Mouse (Mus musculus): Measurements from ENCODE around the gene Raly.

The Raly gene

DNA sequence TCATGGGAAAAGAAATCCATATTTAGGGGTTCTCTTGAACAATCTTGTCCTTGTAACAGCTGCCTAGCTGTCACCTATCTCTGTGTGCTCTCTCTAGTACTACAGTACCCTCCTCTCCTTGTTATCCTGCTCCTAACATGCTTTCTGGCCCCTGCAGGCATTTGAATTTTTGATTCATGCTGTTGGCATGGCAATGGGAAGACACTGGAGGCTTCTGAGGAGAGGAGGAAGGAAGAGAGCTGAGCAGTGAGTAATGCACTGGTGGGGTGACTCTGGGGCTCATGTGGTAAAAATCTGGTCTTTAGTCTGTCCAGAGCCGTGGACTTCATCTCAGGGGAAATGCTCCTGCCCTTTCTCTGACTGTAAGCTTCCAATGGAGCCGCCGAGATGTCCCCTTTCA is 5.6 kb upstream of the Raly start:
- no peak for DNase-seq

DNA sequence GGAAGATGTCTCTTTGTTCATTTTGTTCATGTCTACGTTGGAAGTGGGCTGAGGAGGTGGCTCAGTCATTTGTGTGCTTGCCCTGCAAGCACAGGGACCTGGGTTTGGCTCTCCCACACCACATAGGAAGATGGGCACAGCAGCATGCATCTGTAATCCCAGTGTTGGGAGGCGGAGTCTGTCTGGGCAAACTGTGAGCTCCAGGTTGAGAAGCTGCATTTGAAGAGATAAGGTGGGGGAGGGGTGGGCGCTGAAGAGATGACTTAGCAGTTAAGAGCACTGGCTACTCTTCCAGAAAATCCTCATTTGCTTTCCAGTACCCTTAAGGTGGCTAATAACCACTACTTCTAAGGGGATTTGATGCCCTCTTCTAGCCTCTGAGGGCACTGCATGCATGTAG is 4.7 kb upstream of the Raly start:
- no peak for DNase-seq

DNA sequence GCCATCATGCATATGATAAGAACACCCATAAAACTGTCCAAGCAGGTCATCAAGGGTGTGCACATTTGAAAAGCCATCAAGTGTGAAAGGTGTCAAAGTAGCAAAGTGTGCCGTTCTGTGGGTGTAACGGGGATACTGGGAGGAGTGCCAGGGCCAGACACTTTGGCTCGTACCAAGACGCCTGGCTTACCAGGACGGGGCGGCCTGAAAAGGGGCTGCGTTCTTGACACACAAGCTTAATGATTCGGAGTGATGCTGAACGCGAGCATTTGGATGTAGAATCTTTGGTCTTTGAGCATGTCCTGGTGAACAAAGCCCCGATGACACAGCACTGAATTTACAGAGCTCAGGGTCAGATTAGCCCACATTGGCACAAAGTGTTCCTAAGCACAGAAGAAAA is 4.1 kb upstream of the Raly start:
- no peak for DNase-seq

DNA sequence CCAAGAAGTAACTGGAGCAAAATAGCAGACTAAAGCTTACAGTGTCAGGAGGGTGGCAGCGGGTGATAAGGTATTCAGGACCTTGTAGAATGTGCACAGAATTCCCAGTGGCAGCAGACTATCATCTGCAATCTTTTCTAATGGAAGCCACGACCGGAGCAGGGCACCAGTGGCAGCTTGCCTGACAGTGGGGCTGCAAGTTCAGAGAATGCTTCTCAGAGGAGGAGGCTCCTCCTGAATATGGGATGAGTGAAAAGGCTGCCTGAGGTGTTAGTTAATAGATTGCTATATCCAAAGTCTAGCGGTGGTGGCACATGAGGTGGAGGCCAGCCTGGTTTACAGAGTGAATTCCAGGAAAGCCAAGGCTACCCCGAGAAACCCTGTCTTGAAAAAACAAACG is 1.5 kb upstream of the Raly start:
- no peak for DNase-seq

DNA sequence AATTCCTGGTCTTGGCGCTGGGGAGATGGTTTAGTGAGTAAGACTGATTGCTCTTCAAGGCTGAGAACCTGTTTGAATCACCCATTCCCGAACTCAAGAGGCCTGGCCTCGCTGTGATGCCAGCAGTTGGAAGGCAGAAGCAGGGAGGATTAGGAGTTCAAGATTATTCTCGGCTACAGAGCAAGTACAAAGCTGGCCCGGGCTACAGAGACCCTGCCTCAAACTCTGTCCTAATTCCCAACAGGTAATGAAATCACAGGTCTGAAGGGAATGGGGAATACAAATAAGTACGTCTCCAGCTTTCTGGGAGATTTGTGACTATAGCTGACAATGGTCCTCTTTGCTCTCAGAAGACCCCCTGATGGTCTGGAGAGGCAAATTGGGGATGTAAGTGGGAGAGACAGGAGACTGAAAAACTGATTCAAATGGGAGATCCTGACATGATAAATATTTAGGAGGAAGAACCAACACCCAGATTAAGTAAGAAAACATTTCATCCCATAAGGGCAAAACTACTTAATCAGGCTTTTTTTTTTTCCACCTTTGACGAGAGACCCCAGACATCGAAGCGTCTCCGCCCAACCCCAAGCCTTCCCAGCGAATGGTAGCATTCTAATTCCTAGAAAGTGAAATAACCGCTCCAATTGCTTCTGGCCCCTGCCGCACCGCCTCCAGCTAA is 780 bp upstream of the Raly start:
- no peak for DNase-seq

DNA sequence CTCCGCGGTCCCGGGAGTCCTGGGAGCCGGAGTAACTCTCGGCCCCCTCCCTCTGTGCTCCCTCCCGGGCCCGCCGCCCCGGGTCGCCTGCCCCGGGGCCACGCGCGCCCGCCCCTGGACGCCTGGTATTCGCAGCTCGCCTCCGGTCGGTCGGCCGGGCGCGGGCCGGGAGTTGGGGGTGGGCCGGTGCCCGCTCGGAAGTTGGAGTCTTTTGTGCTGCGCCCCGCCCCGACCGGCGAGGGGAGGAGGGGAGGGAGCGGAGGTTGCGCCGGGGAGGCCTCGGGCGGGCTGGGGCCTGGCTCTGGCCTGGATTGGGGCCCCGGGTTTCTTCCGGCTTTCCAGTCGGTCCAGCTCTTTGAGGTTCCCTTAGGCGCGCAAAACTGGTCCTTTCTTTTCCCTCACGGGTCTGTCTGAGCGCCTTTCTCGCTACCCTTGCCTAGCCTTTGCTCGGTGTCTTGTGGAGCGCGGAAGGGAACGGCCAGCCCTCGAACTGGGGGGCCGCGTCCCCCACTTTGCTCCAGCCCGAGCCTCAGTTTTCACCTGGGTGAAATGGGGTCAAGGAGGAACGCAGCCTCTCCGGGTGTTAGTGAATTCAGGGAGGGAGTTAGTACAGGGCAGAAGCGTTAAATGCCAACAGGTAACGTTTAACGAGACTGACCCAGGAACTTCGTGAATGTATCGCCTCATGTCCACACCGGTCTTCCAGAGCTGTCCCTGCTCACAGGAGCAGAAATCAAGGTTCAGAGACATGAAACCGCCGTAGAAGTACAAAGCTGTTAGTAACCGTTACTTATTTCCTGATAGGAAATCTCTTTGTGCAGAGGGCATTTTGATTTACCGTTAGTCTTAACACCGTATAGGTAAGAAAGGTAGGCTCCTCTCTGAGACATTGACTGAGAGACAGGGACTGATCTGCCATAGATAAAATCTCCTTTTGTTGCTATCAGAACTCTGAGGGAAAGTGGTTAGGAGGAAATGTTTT is 1.1 kb downstream of the Raly start:
- peak; percentile 86 for DNase-seq

DNA sequence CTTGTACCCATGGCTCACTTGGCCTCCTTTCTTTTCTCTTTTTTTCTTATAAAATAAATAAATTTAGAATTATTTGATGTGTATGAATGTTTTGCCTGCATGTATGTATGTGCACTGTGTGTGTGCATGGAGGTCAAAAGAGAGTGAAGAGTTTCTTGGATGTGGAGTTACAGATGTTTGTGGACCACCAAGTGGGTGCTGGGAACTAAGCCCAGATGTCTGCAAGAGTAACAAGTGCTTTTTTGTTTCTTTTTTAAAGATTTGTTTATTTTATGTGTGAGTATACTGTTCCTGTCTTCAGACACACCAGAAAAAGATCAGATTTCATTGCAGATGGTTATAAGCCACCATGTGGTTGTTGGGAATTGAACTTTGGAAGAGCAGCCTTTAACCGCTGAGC is 12.5 kb downstream of the Raly start:
- no peak for DNase-seq

DNA sequence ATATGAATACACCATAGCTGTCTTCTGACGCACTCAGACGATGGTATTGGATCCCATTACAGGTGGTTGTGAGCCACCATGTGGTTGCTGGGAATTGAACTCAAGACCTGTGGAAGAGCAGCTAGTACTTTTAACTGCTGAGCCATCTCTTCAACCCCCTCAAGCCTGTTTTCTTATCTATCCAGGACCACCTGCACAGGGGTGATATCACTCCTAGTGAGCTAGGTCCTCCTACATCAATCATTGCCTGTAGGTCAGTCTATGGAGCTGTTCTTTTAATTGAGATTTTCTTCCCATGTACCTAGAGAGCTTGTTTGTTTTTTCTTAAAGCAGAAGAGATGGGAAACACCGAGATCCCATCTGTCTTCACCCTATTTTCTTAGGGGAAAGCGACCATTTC is 12.9 kb downstream of the Raly start:
- DNase-seq = no peak

DNA sequence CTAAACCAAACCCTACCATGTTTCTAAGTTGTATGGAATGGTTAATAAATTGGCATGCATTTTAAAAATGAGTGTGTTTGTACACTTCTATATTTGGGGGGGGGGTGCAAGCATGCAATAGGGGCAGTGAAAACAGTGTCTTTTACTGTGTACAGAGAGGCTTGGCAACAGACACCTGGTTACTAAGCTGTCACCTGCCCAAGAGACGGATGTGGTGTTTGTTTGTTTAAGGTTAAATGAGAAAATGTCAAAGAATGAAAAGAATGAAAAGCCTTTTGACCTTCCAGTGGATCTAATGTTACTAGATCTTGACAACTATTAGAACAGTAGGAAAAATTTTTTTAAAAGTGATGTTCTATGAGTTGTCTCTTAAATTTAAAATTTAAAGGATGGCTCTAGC is 16.8 kb downstream of the Raly start:
- no peak for DNase-seq

DNA sequence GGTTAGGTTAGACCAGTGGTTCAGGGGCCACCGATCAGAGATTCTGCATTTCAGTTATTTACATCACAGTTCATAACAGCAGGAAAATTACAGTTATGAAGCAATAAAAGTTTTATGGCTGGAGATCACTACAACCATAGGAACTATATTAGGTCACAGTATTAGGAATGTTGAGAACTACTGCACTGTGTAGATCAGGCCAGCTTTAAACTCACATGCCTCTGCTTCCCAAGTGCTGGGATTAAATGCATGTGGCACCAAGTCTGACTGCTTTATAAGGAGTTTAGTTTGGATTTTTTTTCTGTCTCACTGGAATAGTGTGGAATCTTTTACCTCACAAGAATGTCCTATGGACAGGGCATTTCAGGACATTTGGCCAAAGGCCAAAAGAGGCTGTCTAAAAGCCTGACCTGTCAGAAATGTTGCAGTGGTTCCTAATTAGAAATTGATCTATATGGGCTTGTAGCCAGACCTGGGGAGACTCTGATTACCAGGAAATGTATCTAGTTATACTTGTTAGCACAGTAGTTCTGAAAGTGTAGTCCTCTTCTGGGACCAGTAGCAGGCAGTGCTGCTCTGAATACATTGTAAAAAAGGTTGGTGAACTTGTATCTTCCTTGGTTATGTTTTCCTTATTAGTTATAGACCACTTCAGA is 18.3 kb downstream of the Raly start:
- DNase-seq = peak; percentile 61

DNA sequence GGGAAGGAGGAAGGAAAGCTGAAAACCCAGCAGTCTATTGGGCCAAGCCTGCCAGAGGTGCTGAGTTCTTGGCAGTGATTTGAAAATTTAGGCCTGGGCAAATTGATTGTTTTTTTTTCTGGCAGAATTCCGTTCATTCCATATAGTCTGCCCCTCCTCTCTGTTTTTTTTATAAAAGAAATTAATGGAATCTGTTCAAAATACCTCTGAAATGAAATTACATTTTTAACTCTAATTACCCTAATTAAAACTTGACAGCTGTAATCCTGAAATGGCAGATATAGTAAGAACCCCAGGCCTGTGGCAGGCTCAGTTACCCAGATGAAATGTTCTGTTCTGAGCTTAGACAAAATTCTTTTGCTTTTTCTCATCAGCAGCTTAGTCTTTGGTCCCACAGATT is 19.9 kb downstream of the Raly start:
- DNase-seq = no peak

DNA sequence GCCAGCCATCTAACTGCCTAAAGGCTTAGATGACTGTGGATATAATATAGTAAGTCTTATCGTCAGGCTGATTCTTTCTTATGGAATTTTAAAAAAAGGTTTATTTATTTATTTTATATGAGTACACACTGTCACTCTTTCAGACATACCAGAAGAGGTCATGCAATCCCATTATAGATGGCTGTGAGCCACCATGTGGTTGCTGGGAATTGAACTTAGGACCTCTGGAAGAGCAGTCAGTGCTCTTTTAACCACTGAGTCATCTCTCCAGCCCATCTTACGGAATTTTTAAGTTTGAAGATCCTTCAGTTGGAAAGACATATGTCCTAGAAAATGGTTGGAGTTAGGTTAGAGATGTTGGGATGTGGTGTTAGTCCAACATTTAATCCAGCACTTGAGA is 22.5 kb downstream of the Raly start:
- no peak for DNase-seq

DNA sequence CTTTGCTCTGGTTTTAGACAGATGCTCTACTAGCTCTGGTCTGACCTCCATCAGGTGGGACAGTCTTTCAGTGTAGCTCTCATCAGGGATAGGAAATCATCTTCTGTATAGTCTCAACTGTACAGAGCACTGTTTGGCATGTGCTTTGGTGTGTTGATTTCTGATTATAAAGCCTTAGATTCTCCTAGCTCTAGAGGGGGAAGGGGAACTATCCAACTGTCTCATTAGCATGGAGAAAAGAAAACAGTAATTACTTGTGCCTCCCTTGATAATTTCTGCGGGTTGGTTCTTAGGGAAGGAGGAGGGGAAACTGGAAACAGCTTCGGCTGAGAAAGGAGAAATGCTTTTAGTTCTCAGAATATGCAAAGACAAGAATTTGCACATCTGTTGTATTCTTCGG is 26.2 kb downstream of the Raly start:
- DNase-seq = no peak

DNA sequence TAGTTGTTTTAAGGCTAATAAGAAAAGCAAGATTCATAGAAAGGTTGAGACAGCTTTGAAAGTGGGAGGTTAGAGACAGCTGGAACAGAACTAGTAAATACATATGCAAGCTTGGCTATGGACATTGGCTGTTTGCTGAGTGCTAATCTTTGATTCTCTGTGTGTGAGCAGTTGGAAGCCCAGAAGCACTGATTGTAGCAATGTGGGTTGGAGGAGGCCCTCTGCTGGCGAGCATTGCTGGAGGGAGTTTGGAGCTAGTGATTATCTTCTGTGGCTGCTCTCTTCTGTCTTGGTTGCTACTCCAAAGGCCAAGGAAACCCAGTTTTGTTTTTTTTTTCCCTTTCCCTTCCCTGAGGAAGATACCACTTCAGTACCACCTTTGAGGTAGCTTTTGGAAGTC is 26.9 kb downstream of the Raly start:
- DNase-seq = peak; percentile 29

DNA sequence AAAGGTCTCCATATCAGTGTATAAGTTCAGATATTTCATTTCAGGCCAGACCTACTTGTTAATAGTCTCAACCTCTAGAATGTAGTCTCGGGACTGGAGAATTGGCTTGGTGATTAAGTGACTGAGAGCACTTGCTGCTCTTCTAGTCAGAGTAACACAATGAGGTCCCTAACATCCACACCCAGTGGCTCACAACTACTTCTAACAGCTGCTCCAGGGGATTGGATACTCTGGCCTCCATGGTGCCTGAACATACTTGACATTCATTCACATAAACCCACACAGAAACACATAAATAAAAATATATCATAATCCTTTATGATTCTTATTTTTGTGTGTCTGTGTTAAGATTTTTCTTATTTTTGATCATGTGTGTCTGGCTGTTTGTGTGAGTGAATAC is 27.7 kb downstream of the Raly start:
- no peak for DNase-seq

DNA sequence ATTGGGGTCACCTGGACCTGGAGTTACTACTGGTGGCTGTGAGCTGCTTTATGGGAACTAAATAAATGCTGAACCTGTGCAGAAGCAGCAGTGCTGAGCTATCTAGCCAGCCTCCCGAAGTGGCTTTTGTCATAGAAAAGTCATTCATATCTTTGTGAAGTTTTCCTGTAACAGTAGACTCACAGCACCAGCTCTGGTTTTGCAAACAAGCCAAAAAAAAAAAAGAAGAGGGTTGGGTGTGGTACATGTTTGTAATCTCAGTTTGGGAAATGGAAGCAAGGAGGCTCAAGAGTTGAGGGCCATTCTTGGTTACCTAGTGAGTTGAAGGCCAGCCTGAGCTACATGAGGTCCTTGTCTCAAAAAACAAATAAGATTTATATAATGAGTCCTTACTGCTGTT is 29.4 kb downstream of the Raly start:
- DNase-seq = no peak

DNA sequence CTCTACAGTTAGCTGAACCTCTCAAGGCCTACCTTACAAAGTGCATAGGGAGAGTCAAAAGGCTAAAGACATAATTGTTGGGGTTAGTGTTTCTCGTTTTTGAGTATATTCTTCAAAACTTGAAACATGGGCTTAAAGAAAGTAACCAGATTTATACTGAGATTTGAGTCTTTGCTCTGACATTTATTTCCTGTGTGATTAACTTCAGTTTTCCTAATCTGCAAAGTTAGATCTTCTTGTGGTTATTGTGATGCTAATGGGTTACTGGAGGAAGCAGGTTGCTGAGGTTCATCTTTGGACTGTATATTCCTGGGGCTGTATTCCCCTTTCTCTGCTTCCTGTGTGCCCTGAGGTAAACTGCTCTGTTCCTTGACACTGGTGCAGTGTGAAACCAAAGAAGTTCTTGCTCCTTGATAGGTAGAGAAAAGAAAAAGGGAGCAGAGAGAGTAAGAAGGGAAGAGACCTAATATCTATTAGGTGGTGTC is 35.2 kb downstream of the Raly start:
- DNase-seq = no peak

DNA sequence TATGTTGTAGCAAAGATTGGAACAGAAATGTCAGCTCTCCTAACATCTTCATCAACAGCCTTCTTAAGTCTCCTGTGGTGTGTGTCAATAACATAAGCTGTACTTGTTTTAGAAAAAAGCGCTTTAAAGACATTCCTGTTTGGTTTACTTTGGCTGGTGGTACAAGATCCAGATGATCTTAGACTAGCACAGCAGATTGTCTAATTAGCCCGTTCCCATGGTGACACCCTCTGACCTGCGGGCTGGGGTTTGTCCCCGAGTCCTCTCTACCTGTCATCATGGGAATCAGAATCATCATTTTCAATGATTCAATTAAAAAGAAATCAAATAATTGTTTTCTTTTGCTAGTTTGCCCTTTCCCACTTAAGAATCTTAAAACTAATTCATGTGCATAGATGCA is 36.6 kb downstream of the Raly start:
- no peak for DNase-seq

DNA sequence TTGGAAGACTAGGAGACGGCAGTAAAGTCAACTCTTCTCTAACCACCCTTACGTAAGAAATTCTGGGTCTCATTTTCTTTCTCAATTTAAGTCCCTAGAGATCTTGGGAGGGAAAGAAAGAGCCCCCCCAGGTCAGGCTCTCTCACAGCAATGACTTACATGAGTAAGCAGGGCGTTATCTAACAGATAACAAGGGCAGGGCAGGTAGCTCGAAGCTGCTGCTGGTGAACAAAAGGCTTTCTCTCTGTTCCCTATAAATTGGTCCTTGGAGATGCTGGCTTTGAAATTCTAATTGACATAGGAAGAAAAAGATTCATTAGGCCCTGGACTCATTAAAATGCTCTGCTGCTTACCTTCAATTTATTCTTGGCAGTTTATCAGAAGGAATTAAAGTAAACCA is 41.6 kb downstream of the Raly start:
- no peak for DNase-seq

DNA sequence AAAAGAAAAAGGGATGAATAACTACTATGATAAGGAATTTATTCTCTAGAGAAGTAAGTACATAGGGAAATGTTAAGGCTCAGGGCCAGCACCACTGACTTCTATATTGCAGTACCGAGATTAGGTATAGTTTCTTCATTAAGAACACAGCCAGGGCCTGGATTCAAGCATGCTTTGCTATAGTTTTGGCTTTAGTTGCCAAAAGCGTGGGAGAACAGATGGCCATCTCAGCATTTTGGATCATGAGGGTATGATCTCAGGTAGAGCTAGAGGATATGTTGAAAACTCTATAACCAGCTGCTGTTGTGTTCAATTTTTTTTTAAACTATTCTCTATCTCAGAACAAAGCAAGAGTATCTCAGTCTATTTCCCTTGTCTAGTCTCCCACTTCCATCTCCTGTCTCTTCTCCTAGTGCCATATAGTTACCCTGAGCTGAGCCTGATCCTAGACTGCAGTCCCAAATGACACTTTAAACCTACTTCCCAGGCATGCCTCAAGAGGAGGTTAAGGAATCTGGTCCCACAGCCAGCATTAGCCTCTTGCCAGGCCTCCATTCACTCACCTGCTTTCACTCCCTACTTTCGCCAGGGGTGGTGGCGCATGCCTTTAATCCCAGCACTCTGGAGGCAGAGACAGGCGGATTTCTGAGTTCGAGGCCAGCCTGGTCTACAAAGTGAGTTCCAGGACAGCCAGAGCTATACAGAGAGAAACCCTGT is 43.4 kb downstream of the Raly start:
- DNase-seq = no peak

DNA sequence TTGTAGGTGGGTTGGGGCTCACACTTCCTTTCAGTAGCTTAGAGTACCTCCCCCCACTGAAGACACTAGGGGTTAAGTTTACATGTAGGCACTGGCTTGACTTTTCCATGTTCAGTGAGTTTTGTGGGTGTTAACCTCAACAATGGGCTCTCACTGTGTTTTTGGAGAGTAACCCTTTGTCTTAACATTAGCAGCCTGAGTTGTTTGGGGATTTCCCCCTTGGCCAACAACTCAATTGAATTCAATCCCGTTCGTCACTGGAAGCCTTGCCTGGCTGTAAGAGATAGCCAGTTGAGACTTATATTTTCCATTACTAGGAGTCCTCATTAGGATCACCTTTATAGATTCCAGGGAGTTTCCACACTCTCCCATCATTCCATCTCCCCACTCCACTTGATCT is 45.6 kb downstream of the Raly start:
- no peak for DNase-seq

DNA sequence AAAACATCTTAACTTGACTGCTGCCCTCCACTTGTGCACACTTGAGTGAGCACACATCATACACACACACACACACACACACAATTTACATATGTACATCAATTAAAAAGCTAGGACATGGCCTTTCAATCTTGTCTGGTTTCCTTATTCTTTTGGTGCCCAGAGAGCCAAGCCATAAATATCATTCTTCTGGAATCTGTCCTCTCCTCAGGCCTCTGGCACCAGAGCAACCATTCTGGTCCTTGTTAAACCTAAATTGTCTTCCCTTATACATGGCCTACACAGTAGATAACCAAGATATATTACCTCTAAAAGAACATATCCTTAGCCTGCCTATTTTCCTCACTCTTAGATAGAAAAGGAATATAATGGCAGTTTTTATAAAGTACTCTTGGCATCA is 57.2 kb downstream of the Raly start:
- no peak for DNase-seq

DNA sequence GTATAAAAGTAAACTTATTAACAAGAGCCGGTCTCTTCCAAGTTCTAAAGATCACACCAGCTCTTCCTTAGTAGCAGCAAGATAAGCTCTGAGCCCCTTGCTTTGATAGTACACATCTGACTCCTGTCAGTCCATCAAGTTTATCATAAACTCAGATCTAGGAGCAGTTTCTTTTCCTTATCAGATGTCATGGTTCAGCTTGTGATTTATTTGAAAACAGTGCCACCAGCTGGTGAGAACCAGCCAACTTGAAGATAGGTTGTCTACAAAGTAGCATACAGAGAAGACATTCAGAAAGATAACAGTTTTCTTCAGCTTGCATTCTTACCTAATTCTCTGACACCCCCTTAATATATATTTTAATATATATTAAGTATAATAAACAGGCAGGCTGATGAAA is 64.5 kb downstream of the Raly start:
- DNase-seq = peak; percentile 63
